Mouse (Mus musculus) ES-CJ7 (cell line): ENCODE results near the gene Rsl1.
"Not testable (repeated sequence)": the region's sequence is repeated elsewhere in the genome, so short reads cannot be mapped to it uniquely, and the experiment has no call there.

Experiments
- DNase-seq: peaks from one replicate; pipeline ENCODE4 v3.0.0; 2011; ENCODE audit warnings: low read depth, low spot score

The Rsl1 gene

DNA sequence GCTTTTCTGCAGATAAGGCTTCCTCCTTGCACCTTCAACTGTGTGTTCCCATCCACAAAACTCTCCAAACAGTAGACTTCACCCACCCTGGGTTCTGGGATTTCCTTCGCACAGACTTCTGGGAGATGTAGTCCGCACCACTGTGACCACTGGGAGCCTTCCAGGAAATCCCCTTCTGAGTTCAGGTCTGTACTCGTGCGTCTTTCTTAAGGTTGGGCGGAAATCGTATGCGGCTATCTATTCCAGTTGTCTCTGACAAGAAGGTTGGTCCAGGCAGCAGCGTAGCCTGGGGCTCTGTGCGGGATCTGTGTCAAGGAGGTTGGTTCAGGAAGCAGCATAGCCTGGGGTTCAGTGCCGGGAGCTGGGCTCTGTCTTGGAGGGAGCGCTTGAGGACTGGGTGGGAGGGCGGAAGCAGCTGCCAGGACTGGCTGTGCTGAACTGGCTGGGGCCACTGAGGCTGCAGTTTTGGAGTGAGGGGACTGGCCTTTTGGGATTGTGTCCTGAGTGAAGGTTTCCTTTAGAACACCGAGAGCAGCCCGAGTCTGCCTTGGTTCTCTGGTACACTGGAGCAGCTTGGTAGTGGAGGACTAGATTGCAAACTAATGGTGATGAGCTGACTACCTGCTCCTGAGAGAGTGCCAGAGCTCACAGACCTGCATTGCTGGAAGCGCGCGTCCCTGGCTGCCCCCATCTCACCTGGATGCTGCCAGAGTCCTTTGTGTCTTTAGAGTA lies at the start of gene Rsl1:
Gene Rsl1, plus strand, starts transcription at position 192 of the 732 bp plus-strand sequence.
- DNase-seq = peak; percentile 72

DNA sequence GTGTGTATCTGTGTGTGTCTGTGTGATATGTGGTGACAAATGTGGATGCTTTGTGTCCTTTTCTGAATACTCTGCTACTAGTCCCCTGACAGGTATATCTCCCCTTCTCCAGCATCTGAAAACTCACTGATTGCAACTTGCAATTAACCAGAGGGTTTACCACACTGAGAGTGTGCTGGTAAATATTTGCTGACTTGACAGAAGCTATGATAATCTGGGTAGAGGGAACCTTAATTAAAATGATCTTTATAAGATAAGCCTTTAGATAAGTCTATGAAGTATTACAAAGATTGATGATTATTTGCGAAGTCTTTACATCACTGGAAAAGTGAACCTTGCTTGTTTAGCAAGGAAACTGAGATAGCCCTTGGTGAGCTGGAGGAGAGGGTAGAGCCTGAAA lies 48.5 kb upstream of the Rsl1 start:
- no peak for DNase-seq

DNA sequence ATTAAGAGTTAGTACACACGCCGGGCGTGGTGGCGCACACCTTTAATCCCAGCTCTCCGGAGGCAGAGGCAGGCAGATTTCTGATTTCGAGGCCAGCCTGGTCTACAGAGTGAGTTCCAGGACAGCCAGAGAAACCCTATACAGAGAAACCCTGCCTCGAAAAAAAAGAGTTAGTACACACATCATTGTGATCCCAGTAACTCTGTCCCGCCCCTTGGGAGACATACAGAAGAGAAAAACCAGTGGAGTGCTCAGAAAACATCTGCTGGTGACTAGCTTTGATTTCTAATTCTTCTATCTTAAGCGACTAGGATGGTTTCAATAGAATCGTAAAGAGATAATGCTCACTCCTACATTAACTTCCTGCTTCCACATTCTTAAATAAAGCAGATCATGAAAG lies 45.5 kb upstream of the Rsl1 start:
- DNase-seq = not testable (repeated sequence)

DNA sequence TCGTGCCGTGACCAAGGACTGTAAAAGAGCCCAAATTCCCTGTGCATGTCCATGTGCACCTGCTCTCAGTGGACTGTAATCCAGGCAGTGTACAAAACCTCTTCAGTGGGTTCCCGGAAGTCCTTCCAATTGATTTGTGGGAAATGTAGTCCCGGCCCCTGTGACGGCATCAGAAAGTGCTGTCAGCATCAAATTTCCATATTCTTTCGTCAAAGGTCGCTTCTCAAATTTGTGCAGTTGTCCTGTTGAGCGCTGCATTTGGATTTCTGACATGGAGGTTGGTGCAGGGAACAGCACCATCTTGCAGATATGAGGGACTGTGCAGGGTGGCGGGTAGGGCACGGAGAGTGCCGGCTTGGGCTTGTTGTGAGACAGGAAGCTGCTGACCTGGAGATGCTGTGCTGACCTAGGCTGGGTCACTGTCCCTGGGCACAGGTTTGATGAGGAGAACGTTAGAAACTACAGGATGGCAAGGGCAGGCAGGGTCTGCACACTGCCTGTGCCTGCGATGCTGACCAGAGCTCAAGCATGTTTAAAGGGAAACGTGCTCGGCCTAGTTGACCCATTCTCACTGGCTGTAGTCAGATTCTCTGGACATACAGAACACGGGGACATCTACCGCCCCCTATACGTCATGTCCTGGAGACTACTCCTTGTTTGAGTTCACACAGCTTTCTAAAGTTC lies 44.8 kb upstream of the Rsl1 start:
- DNase-seq = peak; percentile 92

DNA sequence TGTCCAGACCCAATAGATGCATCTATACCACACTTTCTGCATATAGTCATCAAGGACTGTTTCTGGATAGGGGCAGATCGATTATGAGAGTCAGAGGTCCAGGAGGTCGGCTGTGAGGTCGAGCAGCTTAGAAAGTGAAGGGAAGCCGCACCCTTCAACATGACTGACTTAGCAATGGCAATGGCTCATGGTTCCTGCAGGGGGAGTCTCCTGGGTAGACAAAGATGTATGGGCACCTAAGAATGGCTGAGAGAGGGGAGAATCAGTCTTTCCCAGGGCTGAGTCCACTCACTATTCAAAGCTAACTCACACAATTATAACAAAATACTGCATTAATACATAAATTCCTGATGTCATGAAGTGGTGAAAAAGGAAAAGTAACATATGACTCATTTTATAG lies 6.9 kb upstream of the Rsl1 start:
- DNase-seq = not testable (repeated sequence)

DNA sequence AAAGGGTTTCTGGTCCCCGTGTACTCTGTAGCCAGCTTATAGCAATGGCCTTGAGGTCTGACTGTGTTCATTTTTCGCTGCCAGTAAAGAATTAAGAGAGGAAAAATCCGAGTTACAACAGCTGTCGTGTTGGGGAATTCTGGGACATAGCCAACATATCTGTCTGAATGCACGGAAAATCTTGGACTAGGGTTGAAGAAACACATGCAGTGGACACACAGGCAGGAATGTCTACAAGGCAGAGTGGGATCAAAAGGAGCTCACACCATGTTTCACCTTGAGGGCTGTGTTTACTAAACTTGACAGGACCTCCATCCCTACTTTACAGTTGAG lies 707 bp downstream of the Rsl1 start:
- no peak for DNase-seq

DNA sequence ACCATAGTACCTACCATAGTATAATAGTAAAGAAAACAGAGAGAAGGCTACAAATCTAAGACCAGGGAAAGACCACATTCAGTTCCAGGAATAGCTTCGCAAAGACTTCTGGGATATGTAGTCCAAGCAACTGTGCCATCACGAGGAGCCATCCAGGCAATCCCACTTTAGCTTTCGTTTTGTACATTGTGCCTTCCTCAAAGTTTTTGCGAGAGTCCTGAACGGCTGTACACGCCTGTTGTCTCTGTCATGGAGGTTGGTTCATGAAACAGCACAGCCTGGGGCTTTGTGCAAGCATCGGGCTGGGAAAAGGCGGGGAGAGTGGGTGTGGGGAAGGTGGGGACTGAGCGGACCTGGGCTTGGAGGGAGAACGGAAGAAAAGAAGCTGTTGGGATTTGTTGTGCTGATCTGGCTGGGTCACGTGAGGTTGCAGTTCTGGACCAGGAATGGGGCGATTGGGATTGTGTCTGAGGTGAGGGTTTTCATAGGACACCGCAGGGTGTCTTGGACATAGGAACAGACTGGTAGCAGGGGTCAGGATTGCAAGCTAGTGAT lies 21.4 kb downstream of the Rsl1 start, which contains the start of gene Zfp455:
Gene Zfp455, plus strand, starts transcription at position 167 of the 555 bp plus-strand sequence.
- peak; percentile 73 for DNase-seq

DNA sequence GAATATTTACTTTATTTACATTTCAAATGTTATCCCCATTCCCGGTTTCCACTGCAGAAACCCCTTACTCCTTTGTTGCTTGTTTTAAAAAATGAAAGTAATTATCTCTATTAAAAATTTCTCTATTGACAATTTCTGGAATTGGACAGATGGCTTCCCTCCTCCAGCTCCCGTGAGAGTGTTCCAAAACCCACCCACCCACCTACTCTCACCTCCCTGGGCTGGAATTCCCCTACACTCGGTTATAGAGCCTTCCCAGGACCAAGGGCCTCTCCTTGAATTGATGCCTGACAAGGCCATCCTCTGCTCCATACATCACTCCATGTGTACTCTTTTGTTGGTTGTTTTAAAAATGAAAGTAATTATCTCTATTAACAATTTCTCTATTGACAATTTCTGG lies 28.7 kb downstream of the Rsl1 start:
- DNase-seq = no peak

DNA sequence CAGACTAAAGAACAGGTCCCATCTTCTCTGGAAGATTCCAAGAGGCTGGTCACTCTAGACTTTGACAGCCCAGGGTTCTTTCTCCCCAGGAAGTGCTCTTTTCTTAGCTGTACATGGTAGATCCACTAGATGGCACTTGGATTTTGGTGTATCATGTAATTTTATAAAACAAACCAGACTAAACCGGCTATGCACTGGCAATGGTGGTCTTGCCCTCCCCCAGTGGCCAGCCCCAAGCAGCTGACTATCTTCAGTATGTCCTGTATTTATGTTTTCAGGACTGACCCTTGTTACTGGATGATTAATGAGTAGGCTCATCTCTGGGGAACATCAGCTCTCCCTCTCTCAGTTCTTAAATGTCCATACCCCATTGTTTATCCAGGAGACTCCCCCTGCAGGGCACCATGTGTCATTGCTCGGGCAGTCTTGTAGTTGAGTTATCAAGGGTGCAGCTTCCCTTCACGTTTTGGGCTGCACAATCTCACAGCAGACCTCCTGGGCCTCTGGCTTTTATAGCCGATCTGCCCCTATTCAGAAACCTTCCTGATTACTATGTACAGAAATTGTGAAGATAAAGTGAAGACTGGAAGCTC lies 41.1 kb downstream of the Rsl1 start:
- DNase-seq = peak; percentile 12
